Mouse (Mus musculus): ENCODE measurements around the gene Rgl1. TPM values are rescaled to one million over a fixed set of nuclear protein-coding genes. Genes with fewer than 3 reads are reported as not detected.

The Rgl1 gene
- polyA plus RNA-seq, 1 experiment from 2014 or later = 51.2 TPM

DNA sequence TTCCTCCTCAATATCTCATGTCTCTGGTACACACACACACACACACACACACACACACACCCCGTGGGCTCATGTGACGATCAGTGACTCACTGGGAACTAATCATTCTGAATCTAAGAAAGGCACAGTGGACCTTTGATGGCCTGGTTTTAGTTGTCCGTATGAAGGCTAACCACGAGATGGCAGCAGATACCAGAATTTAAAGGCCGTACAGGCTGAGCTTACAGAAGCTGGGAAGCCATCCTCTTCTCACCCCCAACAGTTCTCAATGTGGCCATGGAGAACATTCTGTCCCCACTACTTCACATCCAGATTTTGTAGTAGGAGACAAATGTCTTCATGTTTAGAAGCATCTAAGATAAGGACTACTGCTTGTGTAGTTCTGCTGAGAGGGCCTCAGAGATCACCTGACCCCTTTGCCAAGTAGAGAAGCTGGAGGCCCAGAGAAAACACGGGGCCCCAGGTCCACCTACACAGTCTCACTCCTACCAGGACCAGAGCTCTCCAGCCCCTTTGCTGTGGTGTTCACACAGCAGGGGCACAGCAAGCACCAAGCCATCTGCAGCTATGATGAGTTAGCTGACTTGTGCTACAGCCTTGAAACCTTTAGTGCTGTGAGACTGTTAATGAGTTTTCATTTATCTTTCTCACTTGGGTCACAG, 241.0 kb downstream of the Rgl1 start:
- peaks cover 57% of the 10 kb centered on the region for H3K36me3 ChIP-seq
- H3K4me1 ChIP-seq = peaks cover 68% of the 10 kb centered on the region
- H3K4me3 ChIP-seq = no peak overlapping the region
- no peaks in the 10 kb centered on the region for H3K27me3 ChIP-seq (ENCODE audit: insufficient read depth, poor library complexity, severe bottlenecking)
- H3K9me3 ChIP-seq = no peaks in the 10 kb centered on the region
- 14% methylated on average over 6 of the region's 6 CpGs for WGBS
- peak overlapping the region; percentile 81 for H3K27ac ChIP-seq
- DNase-seq (ENCODE audit: low spot score) = peak; percentile 79

DNA sequence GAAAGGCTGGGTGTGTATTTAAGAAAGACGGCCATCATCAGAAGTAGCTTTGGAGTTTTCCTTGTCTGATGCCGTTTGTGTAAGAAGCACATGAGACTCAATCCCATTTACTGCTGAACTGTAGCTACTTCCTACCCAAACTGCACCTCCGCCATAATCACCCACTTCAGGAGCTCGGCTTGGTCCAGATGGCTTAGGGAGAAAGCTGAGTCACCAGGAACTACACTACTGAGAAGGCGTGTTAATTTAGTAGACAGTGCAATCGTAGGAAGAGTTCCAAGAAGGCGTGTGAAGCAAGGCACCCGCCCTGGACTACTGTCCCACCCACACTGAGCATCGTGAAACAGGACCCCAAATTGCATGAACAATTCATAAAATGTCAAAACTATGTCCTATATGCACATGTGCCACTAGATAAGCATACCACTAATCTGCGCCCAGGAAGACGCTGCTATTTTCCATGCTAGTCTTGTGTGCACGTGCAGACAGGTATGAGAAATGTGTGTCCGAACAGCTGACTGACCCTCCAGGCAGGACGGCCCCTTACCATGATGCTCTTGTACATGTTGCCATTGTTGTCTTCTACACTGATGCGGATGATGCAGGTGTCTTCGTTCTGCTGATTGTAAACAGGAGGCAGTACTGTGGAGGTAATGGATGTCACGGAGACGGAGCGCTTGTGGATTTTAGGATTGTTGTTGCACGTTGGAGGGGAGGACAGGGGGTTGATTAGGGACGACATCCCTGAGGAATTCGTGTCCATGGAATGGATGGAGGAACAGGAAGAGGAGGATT, 241.9 kb downstream of the Rgl1 start:
- WGBS = 71% methylated on average over 22 of the region's 22 CpGs
- H3K36me3 ChIP-seq = peaks cover 59% of the 10 kb centered on the region
- no peak overlapping the region for H3K27ac ChIP-seq
- no peaks in the 10 kb centered on the region for H3K27me3 ChIP-seq (ENCODE audit: insufficient read depth, poor library complexity, severe bottlenecking)
- DNase-seq (ENCODE audit: low spot score) = peak; percentile 69
- no peaks in the 10 kb centered on the region for H3K9me3 ChIP-seq
- no peak overlapping the region for H3K4me3 ChIP-seq
- H3K4me1 ChIP-seq = peaks cover 64% of the 10 kb centered on the region

DNA sequence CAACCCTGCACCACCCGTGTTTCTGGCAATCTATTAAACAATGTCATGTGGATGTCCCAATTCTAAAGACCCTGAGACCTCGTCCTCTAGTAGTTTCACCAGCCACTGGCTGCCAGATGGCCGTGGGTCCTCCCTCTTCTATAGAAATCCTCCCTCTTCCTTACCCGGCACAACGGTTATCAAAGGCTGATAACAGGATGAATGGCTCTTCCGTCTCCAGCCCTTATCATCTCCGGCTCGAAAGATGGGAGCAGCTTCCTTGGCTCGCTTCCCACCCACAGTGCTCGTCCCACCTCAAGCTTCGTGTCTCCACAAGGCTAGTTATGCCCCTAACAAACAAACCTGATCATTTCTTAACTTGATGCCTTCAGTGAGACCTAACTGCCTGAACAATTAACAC, 242.9 kb downstream of the Rgl1 start:
- no peak overlapping the region; the same call in 1 of the 2 replicates for H3K27ac ChIP-seq
- no peaks in the 10 kb centered on the region for H3K27me3 ChIP-seq (ENCODE audit: insufficient read depth, poor library complexity, severe bottlenecking)
- peaks cover 67% of the 10 kb centered on the region for H3K36me3 ChIP-seq
- peak; percentile 72 for DNase-seq (ENCODE audit: low spot score)
- WGBS = 22% methylated on average over 11 of the region's 11 CpGs
- no peaks in the 10 kb centered on the region for H3K9me3 ChIP-seq
- no peak overlapping the region for H3K4me3 ChIP-seq
- H3K4me1 ChIP-seq = peaks cover 58% of the 10 kb centered on the region

DNA sequence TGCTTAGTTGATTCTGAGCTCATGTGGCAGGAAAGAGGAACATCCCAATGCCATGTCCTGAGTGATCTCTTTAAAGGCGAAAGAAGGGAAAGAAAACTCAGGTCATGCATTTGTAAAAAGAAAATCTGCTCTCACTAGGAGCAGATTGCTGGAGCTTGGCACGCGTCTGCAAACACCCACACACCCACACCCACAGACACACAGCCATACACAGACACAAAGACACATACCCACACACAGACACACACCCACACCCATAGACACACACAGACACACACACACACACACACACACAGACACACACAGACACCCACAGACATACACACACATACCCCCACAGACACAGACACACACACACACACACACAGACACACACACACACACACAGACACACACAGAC, 243.9 kb downstream of the Rgl1 start:
- no peaks in the 10 kb centered on the region for H3K9me3 ChIP-seq
- H3K4me1 ChIP-seq = peaks cover 47% of the 10 kb centered on the region
- H3K27ac ChIP-seq = no peak overlapping the region
- peaks cover 65% of the 10 kb centered on the region for H3K36me3 ChIP-seq
- H3K4me3 ChIP-seq = no peak overlapping the region
- DNase-seq (ENCODE audit: low spot score) = no peak
- 81% methylated on average over 3 of the region's 3 CpGs for WGBS
- H3K27me3 ChIP-seq (ENCODE audit: insufficient read depth, poor library complexity, severe bottlenecking) = no peaks in the 10 kb centered on the region

DNA sequence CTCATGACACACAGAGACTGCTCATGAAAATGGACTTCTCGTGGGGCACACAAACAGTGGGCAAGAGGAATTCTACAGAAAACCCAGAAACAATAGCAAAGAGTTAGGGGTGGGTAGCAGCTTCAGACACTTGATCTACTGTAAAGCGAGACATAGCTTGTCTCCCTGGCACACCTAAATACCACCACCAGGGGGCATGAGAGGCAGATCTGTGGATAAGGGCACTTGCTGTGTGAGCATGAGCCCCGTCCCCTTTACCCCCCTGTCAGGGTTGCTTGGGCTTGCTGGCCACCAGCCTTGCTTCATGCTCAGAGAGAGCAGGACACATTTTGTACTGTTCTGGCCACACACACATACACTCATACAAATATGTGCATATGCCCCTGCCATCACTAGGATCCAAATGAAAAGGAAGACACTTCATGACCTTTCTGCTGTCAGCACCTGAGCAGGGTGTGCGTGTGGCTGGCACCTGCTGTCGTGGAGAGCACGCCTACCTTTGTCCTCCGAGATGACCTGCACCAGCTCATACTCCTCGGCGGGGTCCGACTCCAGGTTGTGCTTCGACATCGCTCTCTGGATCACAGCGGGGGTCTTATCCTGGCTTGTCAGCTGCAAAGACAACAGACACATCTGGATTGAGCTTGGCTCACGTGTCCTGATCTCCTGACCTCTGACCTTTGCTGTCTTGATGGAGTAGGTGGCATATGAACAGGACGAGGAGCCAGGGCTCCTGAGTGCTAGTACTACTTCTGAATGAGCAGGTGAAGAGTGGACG, 245.2 kb downstream of the Rgl1 start:
- Histone ChIP-seq H3K4me3 (no peak overlapping the region), H3K27me3 (ENCODE audit: insufficient read depth, poor library complexity, severe bottlenecking) (no peaks in the 10 kb centered on the region), H3K27ac (no peak overlapping the region), H3K9me3 (no peaks in the 10 kb centered on the region), H3K36me3 (peaks cover 72% of the 10 kb centered on the region), H3K4me1 (peaks cover 35% of the 10 kb centered on the region)
- DNase-seq (ENCODE audit: low spot score) = peak; percentile 77
- 77% methylated on average over 16 of the region's 16 CpGs for WGBS

DNA sequence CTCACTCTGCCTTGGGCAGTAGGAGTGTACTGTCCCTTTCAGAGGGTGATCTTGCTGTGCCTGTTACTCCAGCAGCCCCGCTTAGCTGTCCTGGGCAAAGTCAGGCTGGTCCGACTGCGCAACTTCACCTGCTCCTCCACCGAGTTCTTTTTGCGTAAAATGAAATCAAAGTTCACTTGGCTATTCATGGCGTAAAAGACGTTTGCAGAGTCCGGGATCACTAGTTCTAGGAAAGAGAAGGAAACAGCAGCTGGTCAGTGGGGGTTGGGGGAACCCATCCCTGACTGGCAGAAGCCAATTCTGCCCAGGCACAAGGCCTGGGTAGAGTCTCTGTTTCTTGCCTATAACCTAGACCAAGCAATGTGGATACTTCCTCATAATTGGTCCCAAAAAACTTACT, 247.2 kb downstream of the Rgl1 start:
- Histone ChIP-seq H3K27me3 (ENCODE audit: insufficient read depth, poor library complexity, severe bottlenecking) (no peaks in the 10 kb centered on the region), H3K4me3 (no peak overlapping the region), H3K4me1 (peaks cover 28% of the 10 kb centered on the region), H3K36me3 (peaks cover 70% of the 10 kb centered on the region), H3K9me3 (no peaks in the 10 kb centered on the region), H3K27ac (no peak overlapping the region)
- 87% methylated on average over 8 of the region's 8 CpGs for WGBS
- no peak for DNase-seq (ENCODE audit: low spot score)

DNA sequence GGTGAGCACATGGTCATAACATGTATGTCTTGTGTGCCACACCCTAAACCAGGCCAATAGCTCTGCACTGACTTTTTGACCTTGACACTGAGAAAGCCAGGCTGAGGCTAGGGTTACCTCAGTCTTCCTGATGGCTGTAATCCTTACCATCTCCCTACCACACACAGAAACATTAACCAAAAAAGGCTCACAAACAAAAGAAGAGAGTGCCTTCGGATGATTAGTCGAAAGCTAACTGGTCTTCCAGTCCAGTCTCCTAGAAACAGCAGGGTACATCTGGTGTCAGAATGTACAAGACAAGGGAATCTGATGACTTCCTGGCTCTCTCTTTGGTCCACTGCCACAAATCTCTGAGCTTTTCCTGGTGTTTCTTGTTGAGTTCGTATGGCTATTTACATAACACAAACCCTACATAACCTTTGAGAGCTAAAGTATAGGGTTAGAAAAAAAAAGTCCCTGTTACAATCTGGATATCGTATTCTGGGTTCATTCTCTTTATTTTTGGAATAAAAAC, 249.0 kb downstream of the Rgl1 start:
- H3K27ac ChIP-seq = no peak overlapping the region
- no peaks in the 10 kb centered on the region for H3K9me3 ChIP-seq
- peaks cover 58% of the 10 kb centered on the region for H3K36me3 ChIP-seq
- H3K4me1 ChIP-seq = peaks cover 23% of the 10 kb centered on the region
- no peak overlapping the region for H3K4me3 ChIP-seq
- DNase-seq (ENCODE audit: low spot score) = no peak
- 79% methylated on average over 4 of the region's 4 CpGs for WGBS
- H3K27me3 ChIP-seq (ENCODE audit: insufficient read depth, poor library complexity, severe bottlenecking) = no peaks in the 10 kb centered on the region

DNA sequence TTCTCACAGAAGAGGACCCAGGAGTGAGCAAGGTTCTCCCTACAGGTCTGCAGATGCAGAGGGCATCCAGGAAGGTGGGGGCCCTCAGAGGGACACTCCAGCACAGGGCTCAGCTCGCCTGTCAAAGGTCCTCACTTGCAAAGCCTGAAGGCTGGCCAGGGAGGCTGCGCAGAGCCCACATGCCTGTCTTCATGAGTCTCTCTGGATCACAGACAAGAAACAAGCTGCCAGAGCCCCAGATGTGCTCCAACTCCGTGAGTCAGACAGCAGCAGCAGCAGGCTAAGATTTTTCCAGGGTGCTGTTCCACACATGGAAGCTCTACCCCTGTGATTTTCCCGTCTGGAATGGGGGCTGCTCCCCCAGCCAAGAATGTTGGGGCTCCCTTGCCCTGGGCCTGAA, 251.9 kb downstream of the Rgl1 start:
- WGBS = 49% methylated on average over 4 of the region's 4 CpGs
- Histone ChIP-seq H3K9me3 (no peaks in the 10 kb centered on the region), H3K27ac (peak overlapping the region; percentile 78), H3K4me1 (peaks cover 17% of the 10 kb centered on the region), H3K27me3 (ENCODE audit: insufficient read depth, poor library complexity, severe bottlenecking) (no peaks in the 10 kb centered on the region), H3K4me3 (no peak overlapping the region; the same call in 1 of the 2 replicates), H3K36me3 (peaks cover 33% of the 10 kb centered on the region)
- no peak for DNase-seq (ENCODE audit: low spot score)

DNA sequence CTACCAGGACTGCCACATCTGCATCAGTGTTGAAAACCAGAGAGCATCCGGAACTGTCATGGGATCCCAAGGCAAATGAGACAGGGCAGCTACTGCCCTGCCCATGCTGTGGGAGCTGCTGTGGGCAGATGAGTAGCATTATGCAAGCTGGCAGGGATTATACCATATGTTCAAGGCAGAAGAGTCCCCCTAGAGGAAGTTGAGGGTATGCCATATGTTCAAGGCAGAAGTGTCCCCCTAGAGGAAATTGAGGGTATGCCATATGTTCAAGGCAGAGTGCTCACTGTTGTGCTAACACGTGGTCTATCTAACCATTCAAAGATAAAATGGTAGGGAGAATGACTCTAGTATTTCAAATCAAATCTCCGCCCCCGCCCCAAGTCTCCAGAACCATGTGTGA, 254.9 kb downstream of the Rgl1 start:
- no peak for DNase-seq (ENCODE audit: low spot score)
- no peaks in the 10 kb centered on the region for H3K27me3 ChIP-seq (ENCODE audit: insufficient read depth, poor library complexity, severe bottlenecking)
- peaks cover 17% of the 10 kb centered on the region for H3K4me1 ChIP-seq
- H3K9me3 ChIP-seq = no peaks in the 10 kb centered on the region
- H3K36me3 ChIP-seq = peaks cover 14% of the 10 kb centered on the region
- H3K4me3 ChIP-seq = no peak overlapping the region
- no peak overlapping the region for H3K27ac ChIP-seq
- WGBS = 65% methylated on average over 4 of the region's 4 CpGs

DNA sequence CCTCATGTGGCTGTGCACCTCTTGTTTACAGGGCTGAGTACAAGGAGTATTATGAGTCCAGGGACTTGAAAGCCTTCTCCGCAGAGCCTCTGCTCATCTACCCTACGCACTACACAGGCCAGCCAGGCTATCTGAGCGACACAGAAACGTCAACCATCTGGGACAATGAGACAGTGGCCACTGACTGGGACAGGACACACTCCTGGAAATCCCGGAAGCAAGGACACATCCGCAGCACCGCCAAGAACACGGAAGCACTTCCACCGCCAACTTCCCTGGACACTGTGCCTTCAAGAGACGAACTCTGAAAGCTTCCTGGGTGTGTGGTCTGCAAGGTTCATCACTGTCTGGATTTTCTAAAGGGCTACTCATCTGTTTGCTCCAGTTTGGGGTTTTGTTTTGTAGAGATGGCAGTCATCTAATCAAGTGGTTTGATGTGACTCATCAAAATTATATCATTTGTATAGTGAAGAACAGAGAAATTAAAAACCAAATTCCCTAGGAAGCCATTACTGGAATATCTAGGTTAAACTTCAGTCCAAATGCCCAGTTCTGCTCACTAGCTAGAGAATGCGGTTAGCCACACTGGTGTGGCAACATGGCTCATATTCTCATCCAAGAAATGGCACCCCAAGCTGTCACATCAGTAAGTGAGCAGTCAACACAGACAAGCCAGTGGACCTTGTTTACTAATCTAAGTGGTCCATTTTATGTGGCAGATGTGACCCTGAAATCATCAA, 257.5 kb downstream of the Rgl1 start:
- no peaks in the 10 kb centered on the region for H3K27me3 ChIP-seq (ENCODE audit: insufficient read depth, poor library complexity, severe bottlenecking)
- H3K27ac ChIP-seq = no peak overlapping the region
- H3K9me3 ChIP-seq = no peaks in the 10 kb centered on the region
- 89% methylated on average over 11 of the region's 11 CpGs for WGBS
- peaks cover 15% of the 10 kb centered on the region for H3K36me3 ChIP-seq
- peaks cover 3% of the 10 kb centered on the region for H3K4me1 ChIP-seq
- H3K4me3 ChIP-seq = no peak overlapping the region
- DNase-seq (ENCODE audit: low spot score) = no peak

DNA sequence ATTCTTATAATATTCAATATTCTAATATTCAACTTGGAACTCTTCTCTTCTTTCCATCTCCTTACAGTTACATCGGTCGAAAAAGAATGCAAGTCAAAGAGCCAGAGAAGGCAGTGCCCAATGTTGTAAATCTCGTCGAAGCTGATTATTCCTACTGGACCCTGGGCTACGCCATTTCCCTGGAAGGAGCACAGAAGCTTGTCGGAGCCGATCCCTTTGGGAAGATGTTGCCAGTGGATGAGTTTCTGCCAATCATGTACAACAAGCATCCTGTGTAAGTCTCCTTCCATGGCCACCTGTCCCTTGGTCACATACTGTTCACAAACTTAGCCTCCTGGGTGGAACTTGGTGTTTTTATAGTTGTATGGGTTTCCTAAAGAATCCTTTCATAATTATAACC, 259.4 kb downstream of the Rgl1 start:
- H3K4me3 ChIP-seq = no peak overlapping the region
- no peak for DNase-seq (ENCODE audit: low spot score)
- no peaks in the 10 kb centered on the region for H3K9me3 ChIP-seq
- H3K36me3 ChIP-seq = peaks cover 15% of the 10 kb centered on the region
- no peak overlapping the region for H3K27ac ChIP-seq
- no peaks in the 10 kb centered on the region for H3K27me3 ChIP-seq (ENCODE audit: insufficient read depth, poor library complexity, severe bottlenecking)
- H3K4me1 ChIP-seq = no peaks in the 10 kb centered on the region
- 89% methylated on average over 7 of the region's 7 CpGs for WGBS

DNA sequence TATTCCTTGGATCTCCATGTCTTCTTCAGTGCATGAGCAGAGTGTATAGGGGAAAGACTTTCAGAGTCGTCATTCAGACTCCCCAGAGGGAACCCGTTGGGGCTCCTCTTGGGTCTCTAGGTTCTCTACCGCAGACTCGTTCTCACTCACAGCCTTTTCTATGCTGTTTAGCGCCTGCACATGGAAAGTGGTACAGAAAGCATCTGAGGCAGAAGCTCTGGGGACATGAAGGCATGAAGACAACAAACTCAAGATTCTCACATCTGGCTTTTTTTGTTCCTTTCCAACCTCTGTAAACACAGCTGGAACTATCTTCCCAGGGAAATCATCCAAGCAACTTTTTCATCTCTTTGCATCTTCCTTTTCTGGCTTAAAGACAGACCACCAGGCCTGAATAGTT, 260.0 kb downstream of the Rgl1 start:
- Histone ChIP-seq H3K27me3 (ENCODE audit: insufficient read depth, poor library complexity, severe bottlenecking) (no peaks in the 10 kb centered on the region), H3K36me3 (peaks cover 15% of the 10 kb centered on the region), H3K27ac (no peak overlapping the region), H3K9me3 (no peaks in the 10 kb centered on the region), H3K4me3 (no peak overlapping the region), H3K4me1 (no peaks in the 10 kb centered on the region)
- no peak for DNase-seq (ENCODE audit: low spot score)
- 91% methylated on average over 5 of the region's 5 CpGs for WGBS

All from heart, embryonic 10.5 days (tissue).